Mouse (Mus musculus) spleen, embryonic (tissue): ENCODE measurements around the gene Hist1h2bg.
"Not testable (repeated sequence)": the region's sequence is repeated elsewhere in the genome, so short reads cannot be mapped to it uniquely, and the experiment has no call there.

Experiments used
- CTCF ChIA-PET: fragments of 350-600 bp; sonication (Branson Sonifier 250); formaldehyde crosslinking; loops from one replicate; lab custom pipeline; 2022; lab: Charles Lee

Hist1h2bg gene

DNA sequence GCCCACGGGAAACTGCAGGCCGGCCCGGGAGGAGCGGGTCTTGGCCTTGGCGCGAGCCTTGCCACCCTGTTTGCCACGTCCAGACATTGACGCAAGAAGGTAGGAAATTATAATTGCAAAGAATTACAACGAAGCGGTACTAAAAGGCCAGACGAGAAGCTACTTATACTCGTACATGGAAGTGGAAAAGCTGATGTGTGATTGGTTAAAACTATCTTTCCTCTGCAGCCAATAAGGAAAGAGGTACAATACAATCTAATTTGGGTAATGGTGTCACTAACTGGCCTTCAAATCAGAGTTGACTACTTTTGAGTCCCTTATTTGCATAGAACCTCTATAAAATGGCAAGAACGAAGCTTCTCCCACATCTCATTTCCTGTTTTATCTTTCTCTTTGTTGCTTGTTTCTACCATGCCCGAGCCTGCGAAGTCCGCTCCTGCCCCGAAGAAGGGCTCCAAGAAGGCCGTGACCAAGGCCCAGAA is at the start of gene Hist1h2bg, which contains the start of gene Hist1h2ae:
Gene Hist1h2bg, plus strand, starts transcription at position 375 of the 482 bp plus-strand sequence.
Gene Hist1h2ae, minus strand, starts transcription at position 199 of the 482 bp plus-strand sequence.
- CTCF ChIA-PET = no interaction called here

DNA sequence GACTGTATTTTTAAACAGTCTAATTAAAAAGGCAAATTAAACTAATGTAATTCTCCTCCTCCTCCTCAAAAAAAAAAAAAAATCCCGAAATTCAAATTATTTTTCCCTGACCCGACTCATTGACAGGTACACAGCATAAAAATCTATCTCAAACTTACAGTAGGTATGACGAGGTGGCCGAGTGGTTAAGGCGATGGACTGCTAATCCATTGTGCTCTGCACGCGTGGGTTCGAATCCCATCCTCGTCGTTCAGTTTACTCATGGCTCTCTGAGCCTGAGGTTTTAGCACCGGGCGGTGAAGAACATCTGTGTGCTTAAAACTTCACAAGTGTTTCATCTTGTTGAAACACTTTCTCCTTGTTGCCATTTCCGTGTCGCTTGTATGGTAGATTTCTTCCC is 49.5 kb upstream of the Hist1h2bg start:
- CTCF ChIA-PET = no interaction called here

DNA sequence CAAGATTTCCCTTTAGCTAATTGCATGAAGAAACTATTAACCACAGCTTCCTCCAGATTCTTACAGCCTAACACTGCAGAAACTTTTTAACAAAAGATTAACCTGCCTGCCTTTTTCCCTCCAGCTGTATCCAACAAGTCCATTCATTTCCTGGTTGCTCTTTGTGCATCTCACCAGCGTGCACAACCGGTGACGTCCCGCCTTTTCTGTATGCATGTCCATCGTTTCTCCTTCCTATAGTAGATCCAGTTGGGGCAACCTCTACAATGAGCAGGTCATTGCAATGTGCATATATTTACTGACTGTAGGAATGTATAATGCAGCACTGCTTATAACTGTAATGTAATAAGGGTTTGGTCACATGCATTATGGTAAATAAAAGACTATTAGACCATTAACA is 47.2 kb upstream of the Hist1h2bg start:
- CTCF ChIA-PET = interaction anchor here (0.7 kb wide), 1 partner anchor 79 kb away, joined by 3 read pairs; no protein-coding TSS in a partner anchor

DNA sequence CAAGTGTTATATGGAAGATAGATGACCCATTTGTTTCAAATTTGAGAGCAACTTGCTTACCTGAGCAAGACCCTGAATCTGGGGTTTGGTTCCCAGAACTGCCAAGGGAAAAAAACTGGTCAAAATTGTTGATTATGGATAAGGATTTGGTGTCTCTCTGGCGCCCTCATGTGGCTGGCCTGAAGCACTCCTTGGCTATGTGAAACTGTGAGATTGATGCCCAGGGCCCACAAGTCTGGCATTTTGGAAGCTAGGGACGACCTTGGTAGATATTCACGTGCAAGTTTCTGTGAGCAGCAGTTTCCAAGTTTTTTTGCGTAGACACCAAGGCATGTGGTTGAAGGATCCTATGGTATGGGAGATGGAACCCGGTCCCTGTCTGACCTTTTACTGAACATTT is 46.5 kb upstream of the Hist1h2bg start:
- CTCF ChIA-PET = interaction anchor here (0.6 to 0.7 kb wide), 3 partner anchors 16 to 1777 kb away, joined by 4 read pairs; no protein-coding TSS in a partner anchor

DNA sequence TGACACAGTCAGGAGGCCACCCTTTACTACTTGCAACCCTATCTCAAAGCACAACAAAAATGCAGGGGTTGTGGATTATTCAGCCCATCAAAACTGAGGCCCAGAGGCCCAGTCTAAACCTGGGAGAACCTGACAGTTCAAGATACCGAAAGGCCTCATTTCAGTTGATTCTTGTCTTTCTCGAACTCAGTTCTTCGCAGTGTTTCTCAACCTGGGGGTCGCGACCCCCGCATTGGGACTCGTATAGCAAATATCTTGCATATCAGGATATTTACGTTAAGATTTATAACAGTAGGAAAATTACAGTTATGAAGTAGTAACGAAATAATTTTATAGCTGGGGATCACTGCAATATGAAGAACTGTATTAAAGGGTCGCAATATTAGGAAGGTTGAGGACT is 45.3 kb upstream of the Hist1h2bg start:
- CTCF ChIA-PET = interaction anchor here (0.6 kb wide), 1 partner anchor 20 kb away, joined by 4 read pairs; no protein-coding TSS in a partner anchor

DNA sequence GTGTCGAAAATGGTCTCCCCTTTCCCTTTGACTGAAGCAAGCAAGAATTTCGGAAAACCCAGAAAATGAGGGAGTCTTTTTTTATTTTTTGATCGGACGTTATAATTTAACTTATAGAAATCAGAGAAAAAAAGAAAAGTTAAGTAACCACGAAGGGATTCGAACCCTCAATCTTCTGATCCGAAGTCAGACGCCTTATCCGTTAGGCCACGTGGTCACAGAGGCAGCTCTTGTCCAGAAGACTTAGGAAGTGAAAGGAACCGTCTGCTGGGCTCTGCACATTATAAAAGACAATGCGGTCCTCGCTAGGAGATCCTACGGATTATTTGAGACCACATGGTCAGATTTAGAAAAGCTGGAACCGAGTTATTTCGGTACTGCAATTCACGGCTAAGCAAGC is 44.9 kb upstream of the Hist1h2bg start:
- CTCF ChIA-PET = no interaction called here

DNA sequence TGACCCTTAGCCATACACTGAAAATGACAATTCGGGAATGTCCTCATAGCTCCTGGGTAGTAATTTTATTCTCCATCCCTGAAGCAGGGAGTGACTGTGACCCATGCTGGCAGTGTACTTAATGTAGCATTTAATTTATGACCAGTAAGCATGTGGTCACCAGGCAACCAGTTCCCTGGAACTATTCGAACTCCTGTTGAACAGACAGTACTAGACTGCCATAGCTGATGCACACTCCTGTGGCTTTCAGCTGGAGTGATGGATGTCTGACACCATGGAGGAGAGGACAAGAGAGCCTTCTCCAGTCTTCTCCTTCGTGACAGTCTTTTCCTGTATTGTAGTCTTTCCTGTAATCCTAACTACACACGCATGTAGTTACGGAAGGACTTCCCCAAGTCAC is 42.2 kb upstream of the Hist1h2bg start:
- CTCF ChIA-PET = interaction anchor here (0.5 kb wide), 1 partner anchor 96 kb away, joined by 4 read pairs; no protein-coding TSS in a partner anchor

DNA sequence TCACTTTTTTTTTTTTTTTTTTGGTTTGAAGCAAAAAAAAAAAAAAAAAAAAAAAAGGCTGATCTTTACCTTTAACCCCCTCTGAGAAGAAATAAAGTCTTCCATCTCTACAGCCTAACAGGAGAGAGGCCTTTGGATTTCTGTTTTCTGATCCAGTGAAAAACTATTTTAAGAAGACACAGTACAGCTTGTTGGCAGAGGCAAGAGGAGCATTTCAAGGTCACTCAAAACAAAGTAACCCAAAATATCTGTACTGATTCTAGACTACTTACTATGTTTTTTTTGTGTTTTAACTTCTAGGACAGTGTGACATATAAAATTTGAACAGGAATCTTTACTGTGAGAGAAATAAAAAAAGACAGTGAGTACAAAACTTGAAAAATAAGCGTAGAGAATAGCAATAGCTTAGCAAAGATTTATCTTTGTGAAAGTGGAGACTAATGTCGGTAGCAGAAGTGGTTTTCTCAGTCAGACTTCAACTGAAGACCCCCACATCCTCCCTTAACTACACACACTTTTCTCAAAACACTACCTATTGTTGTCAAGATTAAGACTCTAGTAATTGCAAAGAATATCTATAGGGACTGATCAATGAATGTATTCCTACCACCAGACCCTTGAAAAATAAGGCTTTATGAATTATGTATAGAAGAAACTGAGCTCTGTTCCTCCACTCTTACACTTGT is 41.6 kb upstream of the Hist1h2bg start:
- CTCF ChIA-PET = no interaction called here

DNA sequence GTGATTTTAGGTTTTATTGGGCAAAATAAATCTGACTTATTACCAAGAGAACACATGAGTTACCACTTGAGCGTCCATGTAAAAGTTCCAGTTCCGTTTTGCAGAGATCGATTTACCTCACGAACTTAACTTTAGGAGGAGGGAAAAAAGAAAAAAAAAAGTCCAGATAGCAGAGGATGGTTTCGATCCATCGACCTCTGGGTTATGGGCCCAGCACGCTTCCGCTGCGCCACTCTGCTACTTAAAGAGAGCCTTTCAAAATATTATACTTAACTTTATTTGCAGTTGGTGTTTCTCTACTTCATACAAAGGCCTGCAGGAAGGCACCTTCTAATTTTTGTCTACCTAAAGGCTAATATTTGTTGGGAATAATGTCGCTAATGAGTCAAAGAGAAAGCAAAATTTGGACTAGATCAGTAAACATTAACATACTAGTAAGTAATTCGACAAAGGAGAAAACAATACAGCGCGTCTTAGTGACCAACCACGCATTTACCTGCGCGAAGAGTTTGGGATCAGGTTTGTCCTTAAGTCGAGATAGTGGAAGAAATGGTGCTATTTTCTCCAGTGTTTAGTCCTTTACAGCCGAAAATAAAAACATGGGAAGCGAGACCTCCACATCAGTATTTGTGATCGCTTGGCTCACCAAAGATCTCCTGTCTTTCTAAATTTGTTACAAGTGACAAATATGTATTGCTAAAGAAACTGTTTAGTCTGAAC is 40.9 kb upstream of the Hist1h2bg start:
- CTCF ChIA-PET = no interaction called here

DNA sequence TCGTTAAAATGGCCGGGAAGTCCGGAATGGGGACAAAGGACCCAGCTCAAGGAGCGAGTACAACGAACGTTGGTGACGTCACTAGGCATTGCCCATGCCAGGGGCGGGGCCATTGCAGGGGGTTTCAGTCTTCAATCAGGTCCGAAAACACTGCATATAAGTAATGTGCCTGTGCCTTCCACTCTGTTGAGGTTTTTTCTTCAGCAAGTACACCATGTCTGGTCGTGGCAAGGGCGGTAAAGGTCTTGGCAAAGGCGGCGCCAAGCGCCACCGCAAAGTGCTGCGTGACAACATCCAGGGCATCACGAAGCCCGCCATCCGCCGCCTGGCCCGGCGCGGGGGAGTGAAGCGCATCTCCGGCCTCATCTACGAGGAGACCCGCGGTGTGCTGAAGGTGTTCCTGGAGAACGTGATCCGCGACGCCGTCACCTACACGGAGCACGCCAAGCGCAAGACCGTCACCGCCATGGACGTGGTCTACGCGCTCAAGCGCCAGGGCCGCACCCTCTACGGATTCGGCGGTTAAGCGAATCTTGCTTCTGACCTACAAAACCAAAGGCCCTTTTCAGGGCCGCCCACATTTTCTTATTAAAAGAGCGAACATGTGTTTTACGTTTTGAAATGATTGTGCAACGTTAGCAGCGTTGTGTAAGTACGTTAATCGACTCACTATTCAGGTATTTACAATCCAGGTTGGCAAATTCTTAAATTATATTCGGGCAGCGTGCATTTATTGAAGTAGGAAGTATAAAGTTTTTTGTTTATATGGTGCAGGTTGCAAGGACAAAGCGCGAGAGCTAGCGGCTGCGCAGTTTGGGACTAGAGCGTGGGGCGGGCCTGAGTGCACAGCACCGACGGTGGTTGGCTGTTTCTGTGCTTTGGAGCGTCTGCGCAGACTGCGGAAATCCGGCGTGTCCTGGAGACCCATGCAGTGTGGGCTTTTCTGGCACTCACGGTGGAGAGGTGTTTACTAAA is 40.0 kb upstream of the Hist1h2bg start, which contains the start of gene Hist1h4h:
Gene Hist1h4h, plus strand, starts transcription at position 150 of the 975 bp plus-strand sequence.
- CTCF ChIA-PET = no interaction called here

DNA sequence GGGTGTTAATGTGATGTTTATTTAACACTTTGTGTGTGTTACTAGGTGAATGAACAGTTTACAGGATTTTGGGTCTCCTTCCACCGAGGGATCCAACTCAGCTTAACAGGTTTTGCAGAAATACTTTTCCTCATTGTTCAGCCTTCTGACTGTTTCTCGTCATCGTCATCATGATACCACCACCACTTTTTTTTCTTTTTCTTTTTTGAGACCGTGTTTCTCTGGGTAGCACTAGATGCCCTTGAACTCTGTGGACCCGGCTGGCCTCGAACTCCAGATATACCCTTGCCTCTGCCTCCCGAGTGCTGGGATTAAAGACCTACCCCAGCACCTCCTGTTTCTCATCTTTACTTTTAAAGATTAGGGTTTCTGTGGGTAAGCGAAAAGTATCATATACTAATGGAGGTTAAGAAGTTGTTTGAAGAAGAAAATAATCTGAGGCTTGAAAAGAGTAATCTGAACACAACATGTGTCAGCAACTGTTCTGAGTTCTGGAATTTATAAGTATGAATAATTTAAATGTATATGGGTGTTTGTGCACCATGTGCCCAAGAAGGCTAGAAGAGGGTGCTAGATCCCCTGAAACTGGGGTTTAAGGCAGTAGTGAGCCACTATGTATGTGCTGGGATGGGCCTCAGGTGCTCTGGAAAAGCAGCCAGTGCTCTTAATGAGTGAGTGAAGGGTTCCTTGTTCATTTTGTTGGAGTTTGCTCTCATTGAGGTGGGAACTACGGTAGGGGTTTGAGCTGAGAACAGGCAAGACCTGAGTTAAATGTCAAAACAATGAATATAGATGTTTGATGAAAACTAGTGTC is 38.7 kb upstream of the Hist1h2bg start:
- CTCF ChIA-PET = no interaction called here

DNA sequence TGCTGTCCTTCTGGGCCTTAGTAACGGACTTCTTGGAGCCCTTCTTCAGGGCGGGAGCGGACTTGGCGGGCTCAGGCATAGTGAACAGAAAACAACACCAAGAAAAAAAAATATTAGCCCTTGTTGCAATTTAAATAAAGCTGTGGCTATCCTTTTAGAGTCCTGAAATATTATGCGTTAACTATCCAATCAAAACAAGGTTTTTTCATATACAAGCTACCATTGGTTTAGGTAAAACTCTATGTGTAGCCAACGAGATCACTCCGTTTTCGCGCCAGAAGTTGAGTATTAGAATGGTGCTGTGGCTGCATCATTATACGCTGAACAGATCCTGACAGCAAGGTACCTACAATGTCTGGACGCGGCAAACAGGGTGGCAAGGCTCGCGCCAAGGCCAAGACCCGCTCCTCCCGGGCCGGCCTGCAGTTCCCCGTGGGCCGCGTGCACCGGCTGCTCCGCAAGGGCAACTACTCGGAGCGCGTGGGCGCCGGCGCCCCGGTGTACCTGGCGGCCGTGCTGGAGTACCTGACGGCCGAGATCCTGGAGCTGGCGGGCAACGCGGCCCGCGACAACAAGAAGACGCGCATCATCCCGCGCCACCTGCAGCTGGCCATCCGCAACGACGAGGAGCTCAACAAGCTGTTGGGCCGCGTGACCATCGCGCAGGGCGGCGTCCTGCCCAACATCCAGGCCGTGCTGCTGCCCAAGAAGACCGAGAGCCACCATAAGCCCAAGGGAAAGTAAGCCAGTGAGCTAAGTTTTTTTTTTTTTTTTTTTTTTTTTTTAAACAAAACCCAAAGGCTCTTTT is 37.4 kb upstream of the Hist1h2bg start, which contains the start of gene Hist1h2af:
Gene Hist1h2af, plus strand, starts transcription at position 347 of the 808 bp plus-strand sequence.
- CTCF ChIA-PET = interaction anchor here (0.6 kb wide), 1 partner anchor 717 kb away, joined by 3 read pairs; no protein-coding TSS in a partner anchor

DNA sequence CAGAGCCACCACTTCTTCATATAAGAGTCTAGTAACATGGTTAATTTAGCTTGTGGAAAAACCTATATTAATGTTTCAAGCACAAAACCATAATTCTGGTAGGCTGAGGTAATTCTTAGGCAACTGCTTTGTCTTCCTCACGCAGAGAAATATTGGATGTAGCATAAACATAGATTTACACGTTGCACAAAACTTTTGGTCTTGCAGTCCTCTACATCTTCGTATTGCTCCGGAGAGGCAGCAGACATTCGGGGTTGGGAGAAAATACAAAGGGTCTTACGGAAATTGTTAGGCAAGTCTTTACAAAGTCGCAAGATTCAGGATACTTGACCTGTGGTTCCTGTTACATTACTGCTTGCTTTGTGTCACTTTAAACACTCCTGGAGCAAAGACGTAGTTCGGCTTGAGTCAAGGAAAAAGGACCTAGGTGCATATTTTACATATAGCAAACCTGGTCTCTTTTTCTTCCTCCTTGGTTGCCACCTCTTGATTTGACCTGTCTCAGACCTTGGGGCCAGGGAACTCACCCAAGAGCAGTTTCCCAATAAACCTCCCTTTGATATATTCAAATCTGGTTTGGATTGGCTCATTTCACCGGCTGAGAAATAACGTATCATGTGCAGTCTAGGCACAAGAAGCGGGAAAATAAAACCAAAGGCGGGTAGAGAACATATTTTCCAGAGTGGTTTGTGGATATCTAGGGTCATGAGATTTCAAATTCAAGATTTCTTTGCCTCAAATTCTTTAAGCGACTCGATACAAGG is 36.6 kb upstream of the Hist1h2bg start:
- CTCF ChIA-PET = interaction anchor here (0.6 kb wide), 1 partner anchor 717 kb away, joined by 3 read pairs; no protein-coding TSS in a partner anchor

DNA sequence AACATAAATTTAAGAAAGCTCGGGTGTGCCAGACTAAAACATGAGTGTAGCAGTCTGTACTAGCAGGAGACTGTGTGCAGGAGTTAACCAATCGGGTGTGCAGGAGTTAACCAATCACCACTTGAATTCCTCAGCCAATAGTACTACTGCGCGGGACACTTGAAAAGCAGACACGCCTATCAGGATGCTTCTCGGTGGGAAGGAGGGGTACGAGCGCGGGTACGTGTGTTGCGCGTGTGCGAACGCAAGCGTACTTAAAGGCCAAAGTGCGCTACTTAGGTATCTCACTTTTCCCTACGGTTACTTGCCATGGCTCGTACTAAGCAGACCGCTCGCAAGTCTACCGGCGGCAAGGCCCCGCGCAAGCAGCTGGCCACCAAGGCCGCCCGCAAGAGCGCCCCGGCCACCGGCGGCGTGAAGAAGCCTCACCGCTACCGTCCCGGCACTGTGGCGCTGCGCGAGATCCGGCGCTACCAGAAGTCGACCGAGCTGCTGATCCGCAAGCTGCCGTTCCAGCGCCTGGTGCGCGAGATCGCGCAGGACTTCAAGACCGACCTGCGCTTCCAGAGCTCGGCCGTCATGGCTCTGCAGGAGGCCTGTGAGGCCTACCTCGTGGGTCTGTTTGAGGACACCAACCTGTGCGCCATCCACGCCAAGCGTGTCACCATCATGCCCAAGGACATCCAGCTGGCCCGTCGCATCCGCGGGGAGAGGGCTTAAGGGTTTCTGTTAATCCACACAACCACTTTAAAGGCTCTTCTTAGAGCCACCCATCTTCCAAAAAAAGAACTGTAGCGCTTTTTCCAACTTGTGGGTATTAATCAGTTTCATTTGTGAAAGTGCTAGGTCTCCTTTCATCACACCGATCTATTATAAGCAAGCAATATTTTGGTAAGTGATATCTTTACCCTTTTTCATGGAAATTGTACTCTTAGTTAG is 35.8 kb upstream of the Hist1h2bg start, which contains the start of gene Hist1h3g:
Gene Hist1h3g, plus strand, starts transcription at position 286 of the 939 bp plus-strand sequence.
- CTCF ChIA-PET = not testable (repeated sequence)

DNA sequence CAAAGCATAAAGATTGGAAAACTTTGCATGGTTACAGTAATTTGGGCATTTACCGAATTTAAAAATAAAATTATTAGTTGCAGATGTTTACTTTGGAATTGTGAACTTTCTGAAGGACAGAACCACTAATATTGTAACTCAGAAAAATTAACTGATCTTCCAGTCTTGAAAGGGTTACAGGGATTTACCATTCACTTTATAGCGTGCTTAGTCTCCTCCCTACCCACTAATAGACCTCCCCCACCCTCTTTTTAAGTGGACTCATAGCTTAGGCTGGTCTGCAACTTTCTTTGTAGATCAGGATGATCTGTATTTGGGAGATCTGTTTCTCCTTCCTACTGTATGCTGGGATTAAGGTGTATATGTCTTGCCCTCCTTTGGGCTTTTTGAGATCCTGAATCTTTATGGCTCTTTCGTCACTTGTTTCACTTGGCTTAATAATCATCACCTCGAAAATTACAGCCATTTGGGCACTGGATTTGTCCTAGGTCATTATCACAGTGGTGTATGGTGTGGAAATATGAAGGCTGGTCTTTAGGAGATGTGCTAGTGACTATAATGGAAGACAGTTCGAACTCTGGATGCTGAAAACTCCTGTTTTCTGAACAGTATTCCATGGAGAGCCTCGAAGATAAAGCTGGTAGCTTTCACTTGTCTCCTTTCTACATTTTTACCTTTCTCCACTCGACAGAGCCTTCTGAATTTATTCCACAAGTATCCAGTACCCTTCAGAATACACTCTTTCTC is 34.9 kb upstream of the Hist1h2bg start:
- CTCF ChIA-PET = interaction anchor here (0.7 to 1.8 kb wide), 2 partner anchors 10 to 17 kb away, joined by 4 read pairs; partner anchors contain the start of gene Hist1h1d

DNA sequence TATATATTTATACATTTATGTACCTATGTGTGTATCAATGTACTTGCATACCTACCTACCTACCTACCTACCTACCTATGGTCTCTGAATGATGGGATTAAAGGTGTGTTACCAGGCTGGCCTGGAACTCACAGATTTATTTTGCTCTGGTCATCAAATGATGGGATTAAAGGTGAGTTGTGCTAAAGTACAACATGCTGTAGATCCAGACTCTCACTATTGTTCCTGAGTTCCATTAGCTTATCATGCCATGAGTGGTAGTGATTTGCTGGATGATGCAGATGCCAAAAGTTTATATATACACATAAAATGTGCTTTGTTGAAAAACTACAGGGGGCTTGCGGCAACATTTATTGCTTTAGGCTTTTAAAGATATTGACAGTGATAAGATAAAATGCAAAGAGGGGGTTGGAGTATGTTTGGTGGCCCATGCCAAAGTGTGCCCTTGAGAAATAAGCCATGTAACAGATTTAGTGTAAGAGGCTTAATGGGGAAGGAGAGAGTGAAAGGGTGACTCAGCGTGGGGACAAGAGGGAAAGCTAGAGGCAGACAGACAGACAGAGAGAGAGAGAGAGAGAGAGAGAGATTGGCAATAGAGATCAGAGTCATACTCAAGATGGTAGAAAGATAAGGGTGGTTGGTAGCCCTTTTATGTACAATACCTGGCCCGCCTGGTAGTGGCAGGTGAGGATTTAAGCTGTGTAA is 34.0 kb upstream of the Hist1h2bg start:
- CTCF ChIA-PET = interaction anchor here (0.7 to 1.8 kb wide), 2 partner anchors 9 to 16 kb away, joined by 4 read pairs; partner anchors contain the start of gene Hist1h1d
